Mouse (Mus musculus) midbrain, postnatal 0 days (tissue): Measurements from ENCODE around the gene Erp27. TPM values are rescaled to one million over a fixed set of nuclear protein-coding genes. Genes with fewer than 3 reads are reported as not detected.

Experiments used
- ATAC-seq: fragments of 200-750 bp; cut with Nextera tagmentation; 2 replicates; pipeline ENCODE4 v1.8.0; 2017; ENCODE audit warnings: moderate number of reproducible peaks, mild to moderate bottlenecking, moderate TSS enrichment, moderate library complexity; ENCODE audit not compliant: low FRiP score
- DNase-seq: peaks from one replicate; pipeline ENCODE4 v3.0.0-alpha.2; 2015; ENCODE audit warnings: low spot score
- H3K27ac ChIP-seq: fragments of 300-500 bp; sonication (generic); 2 replicates; pipeline ENCODE4 v1.5.1; 2014; ENCODE audit warnings: low read depth, mild to moderate bottlenecking, low read length, mixed read lengths
- H3K27me3 ChIP-seq: fragments of 300-500 bp; sonication (generic); 2 replicates; pipeline ENCODE4 v1.6.1; 2014; ENCODE audit warnings: low read length, control low read depth, mixed read lengths; ENCODE audit not compliant: insufficient read depth
- H3K36me3 ChIP-seq: fragments of 300-500 bp; sonication (generic); 2 replicates; pipeline ENCODE4 v1.6.1; 2014; ENCODE audit warnings: low read length, control low read depth, mixed read lengths; ENCODE audit not compliant: insufficient read depth
- H3K4me1 ChIP-seq: fragments of 300-500 bp; sonication (generic); 2 replicates; pipeline ENCODE4 v1.6.1; 2014; ENCODE audit warnings: mild to moderate bottlenecking, control low read depth, antibody characterized with exemption, low read length, mixed read lengths; ENCODE audit not compliant: insufficient read depth
- H3K4me2 ChIP-seq: fragments of 300-500 bp; sonication (generic); 2 replicates; pipeline ENCODE4 v1.6.1; 2014; ENCODE audit warnings: low read depth, mild to moderate bottlenecking, low read length, mixed read lengths; ENCODE audit not compliant: poor library complexity, severe bottlenecking
- H3K4me3 ChIP-seq: fragments of 300-500 bp; sonication (generic); 2 replicates; pipeline ENCODE4 v1.5.1; 2014; ENCODE audit warnings: low read depth, mild to moderate bottlenecking, low read length, moderate library complexity
- H3K9ac ChIP-seq: fragments of 300-500 bp; sonication (generic); replicated peaks from 2 replicates; pipeline ENCODE4 v1.6.1; 2014; ENCODE audit warnings: mild to moderate bottlenecking, low read length, moderate library complexity, mixed read lengths; ENCODE audit not compliant: poor library complexity, severe bottlenecking
- H3K9me3 ChIP-seq: fragments of 300-500 bp; sonication (generic); 2 replicates; pipeline ENCODE4 v1.6.1; 2016; ENCODE audit warnings: low read length, control low read depth
- CTCF ChIP-seq: IDR thresholded peaks from 2 replicates; pipeline ENCODE4 v1.5.1; 2016; ENCODE audit warnings: antibody characterized with exemption, mild to moderate bottlenecking
- WGBS: fragments of 180-500 bp; shearing (Covaris S2); extraction: QIAGEN DNeasy Blood & Tissue Kit; methylation state at CpG from one replicate; pipeline ENCODE4 v1.1.7; 2014; 5-methylcytosine and 5-hydroxymethylcytosine counted together
- polyA plus RNA-seq: library from polyadenylated mRNA; unstranded; fragments of >200 nt; fragmentation: Nextera tagmentation; extraction: Ambion mirVana; gene quantifications from 2 replicates; pipeline ENCODE4 v1.2.1, GENCODE M21; 2015
- total RNA-seq: library from RNA; depleted of rRNA; stranded (reverse); fragments of >200 nt; gene quantifications from 2 replicates; pipeline ENCODE4 v1.2.3, GENCODE M21; 2014

The Erp27 gene
- total and polyA plus RNA-seq, 2 experiments from 2014 or later, result not detected

DNA sequence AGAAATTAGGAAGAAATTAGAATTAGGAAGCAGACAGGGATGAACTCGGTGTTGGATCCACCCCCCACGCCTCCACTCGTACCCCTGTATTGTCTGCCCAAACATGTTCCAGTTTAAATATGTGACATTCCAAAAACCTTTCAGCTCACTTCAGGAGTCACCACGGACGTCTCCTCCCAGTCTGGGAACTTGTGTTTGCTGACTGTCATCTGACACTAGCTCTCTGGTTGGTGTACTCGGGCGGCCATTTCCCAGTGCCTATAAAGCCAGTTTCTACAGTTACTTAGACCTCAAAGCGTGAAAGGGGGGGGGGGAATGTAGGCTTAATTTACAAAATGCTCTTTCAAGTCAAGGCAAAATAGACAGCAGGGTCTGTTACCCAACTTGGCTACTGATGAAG is 40.3 kb downstream of the Erp27 start:
- H3K27me3 ChIP-seq, result no peaks in the 10 kb centered on the region
- H3K9ac ChIP-seq, result no peak overlapping the region
- ATAC-seq (no peak), DNase-seq (no peak)
- H3K4me2 ChIP-seq, result no peak overlapping the region
- H3K4me3 ChIP-seq, result no peak overlapping the region
- no peaks in the 10 kb centered on the region for H3K9me3 ChIP-seq
- TF ChIP-seq CTCF, result no peak
- no peaks in the 10 kb centered on the region for H3K36me3 ChIP-seq
- WGBS, result 79% methylated on average over 8 of the region's 8 CpGs
- no peaks in the 10 kb centered on the region for H3K4me1 ChIP-seq
- no peak overlapping the region for H3K27ac ChIP-seq

DNA sequence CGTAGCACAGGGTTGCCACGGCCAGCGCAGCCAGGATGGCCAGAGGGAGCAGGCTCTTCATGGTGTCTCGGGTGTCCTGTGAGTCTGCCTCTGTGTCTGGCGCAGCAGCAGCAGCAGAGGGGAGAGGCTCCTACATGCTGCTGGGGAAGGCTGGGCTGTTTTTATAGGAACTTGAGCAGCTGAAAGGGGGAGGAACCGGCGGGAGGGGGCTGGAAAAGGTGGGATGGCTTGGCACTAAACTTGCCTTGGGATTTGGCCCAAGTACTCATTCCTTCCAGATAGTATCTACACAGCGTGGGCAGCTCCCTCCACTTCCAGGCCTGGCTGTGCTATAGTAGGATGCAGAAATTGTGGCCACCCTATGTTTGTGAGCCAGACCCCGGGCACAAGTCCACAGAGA is 46.3 kb downstream of the Erp27 start, which contains the start of gene Mgp:
TSS of gene Mgp (minus strand) at position 154 of the 400 bp plus-strand sequence.
- WGBS, result 67% methylated on average over 9 of the region's 9 CpGs
- Histone ChIP-seq H3K4me3 (no peak within 1 kb of the TSS), H3K27me3 (no peaks in the 10 kb centered on the region), H3K9ac (no peak within 1 kb of the TSS), H3K36me3 (no peaks in the 10 kb centered on the region), H3K27ac (no peak within 1 kb of the TSS), H3K4me1 (no peaks in the 10 kb centered on the region), H3K9me3 (no peaks in the 10 kb centered on the region), H3K4me2 (no peak within 1 kb of the TSS)
- TF ChIP-seq CTCF, result no peak
- ATAC-seq (no peak), DNase-seq (no peak)

DNA sequence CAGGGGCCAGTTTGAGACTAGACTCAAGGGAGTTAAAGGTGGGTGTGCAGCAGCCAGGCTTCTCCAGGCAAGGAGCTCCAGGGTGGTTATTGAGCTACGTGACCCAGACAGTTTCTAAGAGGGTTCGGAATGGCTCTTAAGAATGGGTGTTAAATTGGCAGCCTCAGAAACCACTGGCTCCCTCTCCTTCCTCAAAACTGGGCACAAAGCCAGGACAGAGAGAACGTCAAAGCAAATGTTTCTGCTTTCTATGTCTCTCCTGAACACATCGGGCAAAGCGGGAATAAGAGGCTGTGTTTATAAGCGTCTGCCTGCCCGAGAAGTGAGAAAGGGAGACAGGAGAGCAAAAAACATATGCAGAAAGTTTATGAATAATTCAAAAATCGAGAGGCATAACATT is 47.4 kb downstream of the Erp27 start:
- no peak overlapping the region for H3K9ac ChIP-seq
- 33% methylated on average over 8 of the region's 8 CpGs for WGBS
- H3K4me2 ChIP-seq, result no peak overlapping the region
- no peaks in the 10 kb centered on the region for H3K27me3 ChIP-seq
- no peaks in the 10 kb centered on the region for H3K9me3 ChIP-seq
- H3K27ac ChIP-seq, result no peak overlapping the region
- no peak for TF ChIP-seq CTCF
- no peaks in the 10 kb centered on the region for H3K4me1 ChIP-seq
- no peak overlapping the region for H3K4me3 ChIP-seq
- H3K36me3 ChIP-seq, result no peaks in the 10 kb centered on the region
- DNase-seq (no peak), ATAC-seq (no peak)

DNA sequence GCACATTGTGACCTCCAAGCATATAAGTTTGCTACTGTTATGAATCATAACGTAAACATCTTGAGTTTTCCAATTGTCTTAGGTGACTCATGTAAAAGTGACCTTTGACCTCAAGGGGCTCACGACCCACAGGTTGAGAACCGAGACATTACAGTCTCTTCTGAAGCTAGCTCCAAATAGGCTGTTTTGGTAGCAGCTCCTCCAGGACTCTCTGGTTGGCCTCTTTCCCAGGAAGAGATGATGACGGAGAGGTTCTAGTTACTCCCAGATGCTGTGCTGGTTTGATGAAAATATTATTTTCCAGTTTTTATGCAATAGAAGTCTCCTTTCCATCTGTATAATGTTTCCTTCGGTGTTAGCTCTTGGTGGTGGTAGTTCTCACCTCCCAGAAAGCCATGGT is 53.1 kb downstream of the Erp27 start:
- H3K9me3 ChIP-seq, result no peaks in the 10 kb centered on the region
- TF ChIP-seq CTCF, result no peak
- ATAC-seq (no peak), DNase-seq (no peak)
- no peak overlapping the region for H3K4me3 ChIP-seq
- H3K4me1 ChIP-seq, result no peaks in the 10 kb centered on the region
- WGBS, result 83% methylated on average over 5 of the region's 5 CpGs
- H3K9ac ChIP-seq, result no peak overlapping the region
- no peak overlapping the region for H3K27ac ChIP-seq
- H3K4me2 ChIP-seq, result no peak overlapping the region
- H3K27me3 ChIP-seq, result no peaks in the 10 kb centered on the region
- H3K36me3 ChIP-seq, result no peaks in the 10 kb centered on the region

DNA sequence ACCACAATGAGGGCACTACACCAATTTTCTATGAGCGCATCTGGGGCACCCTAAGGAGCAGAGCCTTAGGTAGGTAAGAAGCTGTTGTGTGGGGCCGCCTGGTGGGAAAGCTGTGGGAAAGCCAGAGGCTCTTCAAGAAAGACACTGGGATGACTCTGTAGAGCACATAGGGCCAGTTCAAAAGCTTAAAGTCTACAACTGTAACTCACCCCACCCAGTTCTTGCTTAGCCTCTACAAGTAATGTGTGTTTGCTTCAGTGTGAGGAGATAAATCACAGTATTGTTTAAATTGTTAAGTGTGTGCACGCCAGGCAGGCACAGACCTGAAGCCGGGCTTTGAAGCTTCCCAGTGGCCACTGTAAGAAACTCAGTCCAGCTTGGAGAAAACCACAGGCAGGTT is 55.8 kb downstream of the Erp27 start:
- TF ChIP-seq CTCF, result no peak
- ATAC-seq, result no peak
- H3K27me3 ChIP-seq, result no peaks in the 10 kb centered on the region

DNA sequence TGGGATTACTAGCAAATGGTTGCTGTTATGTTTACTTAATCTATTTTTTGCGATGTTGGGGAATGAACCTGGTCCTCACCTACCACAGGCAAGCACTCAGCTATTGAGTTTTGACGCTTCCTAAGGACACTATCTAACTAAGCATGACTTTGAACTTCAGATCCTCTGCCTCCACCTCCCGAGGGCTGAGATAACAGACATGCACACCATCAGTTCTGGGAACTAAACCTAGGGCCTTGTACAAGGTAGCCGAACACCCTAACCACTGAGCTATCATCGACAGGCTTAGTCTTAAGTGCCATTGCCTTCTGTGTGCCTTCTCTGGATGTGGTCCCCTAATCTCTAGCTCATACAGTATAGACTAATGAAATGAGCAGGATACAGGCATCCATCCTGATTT is 56.6 kb downstream of the Erp27 start:
- H3K4me2 ChIP-seq, result no peak overlapping the region
- no peak for TF ChIP-seq CTCF
- no peaks in the 10 kb centered on the region for H3K36me3 ChIP-seq
- no peak overlapping the region for H3K9ac ChIP-seq
- no peak overlapping the region for H3K4me3 ChIP-seq
- ATAC-seq (no peak), DNase-seq (no peak)
- 92% methylated on average over 5 of the region's 5 CpGs for WGBS
- H3K9me3 ChIP-seq, result no peaks in the 10 kb centered on the region
- no peaks in the 10 kb centered on the region for H3K4me1 ChIP-seq
- H3K27me3 ChIP-seq, result no peaks in the 10 kb centered on the region
- no peak overlapping the region for H3K27ac ChIP-seq

More for the DNA sequence above, 55.8 kb downstream of the Erp27 start:
- 91% methylated on average over 4 of the region's 4 CpGs for WGBS
- DNase-seq, result no peak
- Histone ChIP-seq H3K27ac (no peak overlapping the region), H3K4me3 (no peak overlapping the region), H3K9me3 (no peaks in the 10 kb centered on the region), H3K36me3 (no peaks in the 10 kb centered on the region), H3K4me2 (no peak overlapping the region), H3K4me1 (no peaks in the 10 kb centered on the region), H3K9ac (no peak overlapping the region)
